Comparison of ENCODE assay signal across 26 mouse cellular contexts in the genomic region with DNA sequence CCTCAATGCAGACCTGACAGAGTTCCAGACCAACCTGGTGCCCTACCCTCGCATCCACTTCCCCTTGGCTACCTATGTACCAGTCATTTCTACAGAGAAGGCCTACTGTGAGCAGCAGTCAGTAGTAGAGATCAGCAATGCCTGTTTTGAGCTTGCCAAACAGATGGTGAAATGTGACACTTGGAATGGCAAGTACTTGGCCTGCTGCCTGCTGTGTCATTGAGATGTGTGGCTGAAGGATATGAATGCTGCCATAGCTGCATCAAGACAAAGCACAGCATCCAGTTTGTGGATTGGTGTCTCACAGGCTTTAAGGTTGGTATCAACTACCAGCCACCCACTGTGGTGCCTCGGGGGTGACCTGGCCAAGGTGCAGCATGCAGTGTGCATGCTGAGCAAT. TPM values are rescaled to one million over a fixed set of nuclear protein-coding genes. Genes with fewer than 3 reads are reported as not detected.
DNase-seq lines count a peak whose midpoint lies in the region; ATAC-seq and TF ChIP-seq lines count a peak whose summit lies in the region.
"Had no signal": no experiment of that assay in that cellular context is flagged by ENCODE, and none has a peak within 500 bp of the region (broad histone marks: within the 10 kb centered on the region; RNA-seq: fewer than 3 reads in every experiment).

No protein-coding gene starts in this region.

- peak; percentile 11 for DNase-seq in forebrain, postnatal 0 days
- peak; percentile 38 for DNase-seq in NIH3T3 (ENCODE audit: low read depth)
- peak; percentile 36 for DNase-seq in adrenal gland, postnatal 25 days
- peak; percentile 13 for DNase-seq in layer of hippocampus, adult 9-10 months (ENCODE audit: low spot score)
- no peak for DNase-seq in liver
- no peak for DNase-seq in stomach, postnatal 0 days (ENCODE audit: low spot score)
- DNase-seq: cerebellum, adult 18-20 months; gastrocnemius, postnatal 25 days; heart, postnatal 36 days; lung, embryonic 14.5 days; midbrain, embryonic 14.5 days; right cerebral cortex, postnatal 4 days had no signal

- no peak overlapping the region for H3K4me2 ChIP-seq in forebrain, postnatal 0 days (ENCODE audit: low read depth)
- no peak overlapping the region for H3K4me2 ChIP-seq in forebrain, embryonic 12.5 days
- H3K4me2 ChIP-seq in stomach, postnatal 0 days (replicated peaks; ENCODE audit: low read depth) = no peak overlapping the region
- H3K4me2 ChIP-seq: embryonic facial prominence, embryonic 13.5 days; heart, embryonic 11.5 days; liver, embryonic 11.5 days; lung, embryonic 14.5 days had no signal

- no peak for TF ChIP-seq CTCF in forebrain, postnatal 0 days (IDR thresholded peaks at IDR 0.05; ENCODE audit: low read depth)
- TF ChIP-seq CTCF in stomach, postnatal 0 days (IDR thresholded peaks at IDR 0.05; ENCODE audit: low read depth) = no peak

- no peaks in the 10 kb centered on the region for H3K36me3 ChIP-seq in forebrain, postnatal 0 days (ENCODE audit: insufficient read depth)
- no peaks in the 10 kb centered on the region for H3K36me3 ChIP-seq in forebrain, embryonic 12.5 days (replicated peaks)
- H3K36me3 ChIP-seq in stomach, postnatal 0 days (ENCODE audit: control insufficient read depth, insufficient read depth, low read length) = no peaks in the 10 kb centered on the region
- H3K36me3 ChIP-seq: embryonic facial prominence, embryonic 13.5 days; G1E had no signal

- 72% methylated on average over 2 of the region's 2 CpGs for WGBS in forebrain, postnatal 0 days
- 85% methylated on average over 2 of the region's 2 CpGs for WGBS in forebrain, embryonic 12.5 days
- 73% methylated on average over 2 of the region's 2 CpGs for WGBS in stomach, postnatal 0 days

- no peaks in the 10 kb centered on the region for H3K27me3 ChIP-seq in forebrain, postnatal 0 days (ENCODE audit: insufficient read depth, low read length)
- no peaks in the 10 kb centered on the region for H3K27me3 ChIP-seq in forebrain, embryonic 12.5 days
- no peaks in the 10 kb centered on the region for H3K27me3 ChIP-seq in stomach, postnatal 0 days (ENCODE audit: control insufficient read depth, insufficient read depth, low read length)
- H3K27me3 ChIP-seq: embryonic facial prominence, embryonic 13.5 days had no signal

- no peak for ATAC-seq in forebrain, postnatal 0 days
- ATAC-seq in forebrain, embryonic 12.5 days (ENCODE audit: low FRiP score) = no peak
- no peak for ATAC-seq in stomach, postnatal 0 days (ENCODE audit: low FRiP score, low TSS enrichment)
- ATAC-seq: hindbrain, embryonic 16.5 days; intestine, postnatal 0 days had no signal

- TF ChIP-seq EP300 in stomach, postnatal 0 days (optimal IDR thresholded peaks at IDR 0.05) = no peak

- no peak overlapping the region for H3K27ac ChIP-seq in forebrain, postnatal 0 days (ENCODE audit: low read depth, low read length)
- no peak overlapping the region for H3K27ac ChIP-seq in forebrain, embryonic 12.5 days
- H3K27ac ChIP-seq in stomach, postnatal 0 days (replicated peaks) = no peak overlapping the region
- H3K27ac ChIP-seq: embryonic facial prominence, embryonic 13.5 days; kidney, postnatal 0 days had no signal

- H3K9me3 ChIP-seq in forebrain, postnatal 0 days (ENCODE audit: low read length) = no peaks in the 10 kb centered on the region
- no peaks in the 10 kb centered on the region for H3K9me3 ChIP-seq in forebrain, embryonic 12.5 days
- H3K9me3 ChIP-seq in stomach, postnatal 0 days (ENCODE audit: control insufficient read depth, low read length) = no peaks in the 10 kb centered on the region
- H3K9me3 ChIP-seq: embryonic facial prominence, embryonic 13.5 days had no signal

- H3K9ac ChIP-seq in forebrain, postnatal 0 days = no peak overlapping the region
- no peak overlapping the region for H3K9ac ChIP-seq in forebrain, embryonic 12.5 days
- no peak overlapping the region for H3K9ac ChIP-seq in stomach, postnatal 0 days (ENCODE audit: low read length)
- H3K9ac ChIP-seq: embryonic facial prominence, embryonic 13.5 days; lung, embryonic 14.5 days had no signal

- no peak overlapping the region for H3K4me3 ChIP-seq in forebrain, postnatal 0 days (ENCODE audit: low read depth, low read length)
- H3K4me3 ChIP-seq in forebrain, embryonic 12.5 days (replicated peaks) = no peak overlapping the region
- H3K4me3 ChIP-seq in stomach, postnatal 0 days (ENCODE audit: low read depth, low read length) = no peak overlapping the region
- H3K4me3 ChIP-seq: embryonic facial prominence, embryonic 13.5 days had no signal

- H3K4me1 ChIP-seq in forebrain, postnatal 0 days (ENCODE audit: insufficient read depth) = no peaks in the 10 kb centered on the region
- no peaks in the 10 kb centered on the region for H3K4me1 ChIP-seq in forebrain, embryonic 12.5 days
- H3K4me1 ChIP-seq in stomach, postnatal 0 days (replicated peaks; ENCODE audit: control insufficient read depth, insufficient read depth) = no peaks in the 10 kb centered on the region

RNA-seq across cellular contexts. Expression of gene Zfp354a, which starts 48.2 kb away (rescaled TPM):
- 13.3 and 20.4 TPM in 2 replicates for total RNA-seq in forebrain, postnatal 0 days (2014; rRNA removed)
- polyA plus RNA-seq in forebrain, postnatal 0 days (2015; fragmentation: Nextera tagmentation; extraction: Ambion mirVana) = 7.0 and 9.8 TPM in 2 replicates
- 8.7 and 9.5 TPM in 2 replicates for polyA plus RNA-seq in forebrain, embryonic 12.5 days (2016; fragmentation: Nextera tagmentation; extraction: Ambion mirVana)
- 8.0 and 8.8 TPM in 2 replicates for total RNA-seq in adrenal gland, postnatal 25 days (2021)
- polyA plus RNA-seq in stomach, postnatal 0 days (2015; fragmentation: Nextera tagmentation; extraction: Ambion mirVana) = 2.6 and 2.8 TPM in 2 replicates
- total RNA-seq: G1E; megakaryocyte progenitor cell, adult 5-6 weeks; neutrophil, adult 5-6 weeks had no signal
- polyA plus RNA-seq: G1E had no signal

RNA-seq across cellular contexts. Expression of gene Olfr1375, which starts 59.4 kb away (rescaled TPM):
- total RNA-seq in forebrain, postnatal 0 days (2014; rRNA removed) = not detected in 2 replicates
- polyA plus RNA-seq in forebrain, postnatal 0 days (2015; fragmentation: Nextera tagmentation; extraction: Ambion mirVana) = not detected in 2 replicates
- polyA plus RNA-seq in forebrain, embryonic 12.5 days (2016; fragmentation: Nextera tagmentation; extraction: Ambion mirVana) = not detected in 2 replicates
- total RNA-seq in adrenal gland, postnatal 25 days (2021) = not detected in 2 replicates
- polyA plus RNA-seq in stomach, postnatal 0 days (2015; fragmentation: Nextera tagmentation; extraction: Ambion mirVana) = not detected in 2 replicates
- total RNA-seq: G1E; gastrocnemius, postnatal 25 days; heart, postnatal 36 days; layer of hippocampus, postnatal 25 days; left cerebral cortex, postnatal 36 days; megakaryocyte progenitor cell, adult 5-6 weeks; neutrophil, adult 5-6 weeks had no signal
- polyA plus RNA-seq: cortical plate, adult 2 months; embryonic facial prominence, embryonic 13.5 days; G1E; heart, embryonic 11.5 days; hindbrain, embryonic 16.5 days; intestine, postnatal 0 days; kidney, postnatal 0 days; liver, embryonic 11.5 days; lung, embryonic 14.5 days; midbrain, embryonic 14.5 days; thymus, postnatal 0 days had no signal

Comparison
In these comparisons a context has a peak if more than half of its experiments do, and no peak if none do; other contexts are left out.
1. DNase-seq: peak in forebrain, postnatal 0 days (single experiment), NIH3T3 (single experiment), adrenal gland, postnatal 25 days (single experiment) and layer of hippocampus, adult 9-10 months (single experiment); none in liver (single experiment) and stomach, postnatal 0 days (single experiment).